Mouse (Mus musculus) heart, adult 2 months (tissue): ENCODE results near the gene Morn4. TPM values are rescaled to one million over a fixed set of nuclear protein-coding genes. Genes with fewer than 3 reads are reported as not detected.

Source experiments
- DNase-seq, 2 experiments: peaks; one replicate each; pipeline ENCODE4 v3.0.0; 2021
- H3K27ac ChIP-seq: fragments of 200-600 bp; 2 replicates; pipeline ENCODE4 v1.8.1; 2022
- H3K27me3 ChIP-seq: fragments of 200-500 bp; 2 replicates; pipeline ENCODE4 v1.6.1; 2012; ENCODE audit warnings: mild to moderate bottlenecking, low read length, inconsistent platforms, mixed read lengths; ENCODE audit not compliant: control insufficient read depth, insufficient read depth
- H3K36me3 ChIP-seq: fragments of 200-500 bp; 2 replicates; pipeline ENCODE4 v1.6.1; 2012; ENCODE audit warnings: low read length, inconsistent platforms; ENCODE audit not compliant: control insufficient read depth, insufficient read depth
- H3K4me1 ChIP-seq: fragments of 200-500 bp; 2 replicates; pipeline ENCODE4 v1.6.1; 2011; ENCODE audit warnings: low read length; ENCODE audit not compliant: control insufficient read depth, insufficient read depth
- H3K4me3 ChIP-seq: fragments of 200-600 bp; 2 replicates; pipeline ENCODE4 v1.8.1; 2022
- H3K79me2 ChIP-seq: fragments of 200-500 bp; replicated peaks from 2 replicates; pipeline ENCODE4 v1.6.1; 2012; ENCODE audit warnings: mild to moderate bottlenecking, inconsistent platforms, low read length, moderate library complexity, mixed read lengths; ENCODE audit not compliant: control insufficient read depth, insufficient read depth
- H3K9ac ChIP-seq: fragments of 200-500 bp; 2 replicates; pipeline ENCODE4 v1.6.1; 2012; ENCODE audit warnings: low read depth, mild to moderate bottlenecking, control low read depth, inconsistent platforms, low read length, mixed read lengths
- CTCF ChIP-seq: fragments of 200-600 bp; IDR thresholded peaks from 2 replicates; pipeline ENCODE4 v1.8.1; 2022; ENCODE audit warnings: antibody characterized with exemption, mild to moderate bottlenecking, moderate library complexity
- EP300 ChIP-seq: fragments of 200-500 bp; IDR thresholded peaks from 2 replicates; pipeline ENCODE4 v1.6.1; 2011; ENCODE audit warnings: low read depth, low read length, control low read depth; ENCODE audit not compliant: insufficient read depth
- POLR2A ChIP-seq: fragments of 200-500 bp; IDR thresholded peaks from 2 replicates; pipeline ENCODE4 v1.6.1; 2011; ENCODE audit warnings: mild to moderate bottlenecking, low read depth, low read length, control low read depth; ENCODE audit not compliant: insufficient read depth
- WGBS: fragments of 180-500 bp; shearing (Covaris S2); methylation state at CpG from one replicate; pipeline ENCODE4 v1.1.7; 2018; 5-methylcytosine and 5-hydroxymethylcytosine counted together
- intact Hi-C: fragments of 180-260 bp; cut with DNase I; formaldehyde crosslinking; loops from one replicate; pipeline ENCODE4 v1.15.1; 2025
- polyA plus RNA-seq: library from polyadenylated mRNA; depleted of rRNA; stranded (reverse); fragments of >200 nt; gene quantifications from 2 replicates; pipeline ENCODE4 v1.2.3, GENCODE M21; 2012
- total RNA-seq, 2 experiments: library from RNA; stranded (reverse); gene quantifications; 2 replicates each; pipeline ENCODE4 v1.2.3; 2021

The Morn4 gene
- total and polyA plus RNA-seq, 3 experiments, result 2.3 to 5.0 (median 2.5) TPM

DNA sequence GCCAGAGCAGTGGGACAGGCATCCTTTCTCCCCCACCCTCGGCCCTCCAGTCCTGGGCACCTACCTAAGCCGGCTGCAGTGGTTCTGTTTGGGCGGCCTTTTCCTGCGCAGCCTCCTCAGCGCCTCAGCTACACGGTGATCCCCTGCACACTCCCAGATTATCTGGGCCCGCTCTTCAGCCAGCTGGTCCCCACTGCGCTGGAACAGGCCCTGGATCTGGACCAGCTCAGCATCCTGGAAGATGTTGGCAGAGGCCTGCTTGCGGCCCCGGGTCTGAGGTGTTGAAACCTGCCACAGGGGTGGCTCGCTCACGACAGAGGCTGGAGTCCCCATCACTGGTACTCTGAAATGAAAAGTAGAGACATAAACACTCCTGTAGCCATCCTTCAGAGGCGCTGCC is 38.5 kb upstream of the Morn4 start:
- Histone ChIP-seq H3K4me3 (no peak overlapping the region), H3K36me3 (no peaks in the 10 kb centered on the region), H3K27ac (no peak overlapping the region), H3K27me3 (no peaks in the 10 kb centered on the region), H3K79me2 (no peaks in the 10 kb centered on the region), H3K4me1 (peaks cover 3% of the 10 kb centered on the region; the same call in 1 of the 2 replicates), H3K9ac (no peak overlapping the region)
- intact Hi-C loops, result no loop called here
- DNase-seq, result no peak
- WGBS, result 78% methylated on average over 13 of the region's 13 CpGs
- no peak for TF ChIP-seq POLR2A
- no peak for TF ChIP-seq CTCF
- no peak for TF ChIP-seq EP300

DNA sequence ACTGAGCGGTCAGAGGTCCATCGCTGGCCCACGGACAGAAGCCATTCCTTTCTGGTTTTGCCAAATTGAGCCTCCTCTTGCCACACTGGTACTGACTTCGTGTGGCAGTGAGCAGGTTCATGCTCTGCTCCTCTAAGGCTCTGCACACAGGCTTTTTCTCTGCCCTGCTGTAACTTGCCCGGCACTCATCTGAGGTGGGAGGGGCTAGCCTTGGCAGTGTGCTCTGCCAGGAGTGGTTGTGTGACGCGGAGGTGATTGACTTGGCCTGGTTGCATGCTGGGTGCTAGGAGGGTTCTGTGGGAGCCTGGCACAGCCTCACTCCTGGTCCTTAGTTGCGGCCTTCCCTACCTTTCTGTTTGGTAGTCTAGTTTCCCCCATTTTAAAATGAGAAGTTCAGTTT is 34.3 kb upstream of the Morn4 start:
- DNase-seq, result no peak
- Histone ChIP-seq H3K9ac (no peak overlapping the region), H3K4me3 (no peak overlapping the region), H3K36me3 (no peaks in the 10 kb centered on the region), H3K27me3 (no peaks in the 10 kb centered on the region), H3K79me2 (no peaks in the 10 kb centered on the region), H3K27ac (no peak overlapping the region), H3K4me1 (no peaks in the 10 kb centered on the region; the same call in 1 of the 2 replicates)
- TF ChIP-seq POLR2A, result no peak
- no peak for TF ChIP-seq CTCF
- TF ChIP-seq EP300, result no peak
- WGBS, result 80% methylated on average over 8 of the region's 8 CpGs
- intact Hi-C loops, result no loop called here

DNA sequence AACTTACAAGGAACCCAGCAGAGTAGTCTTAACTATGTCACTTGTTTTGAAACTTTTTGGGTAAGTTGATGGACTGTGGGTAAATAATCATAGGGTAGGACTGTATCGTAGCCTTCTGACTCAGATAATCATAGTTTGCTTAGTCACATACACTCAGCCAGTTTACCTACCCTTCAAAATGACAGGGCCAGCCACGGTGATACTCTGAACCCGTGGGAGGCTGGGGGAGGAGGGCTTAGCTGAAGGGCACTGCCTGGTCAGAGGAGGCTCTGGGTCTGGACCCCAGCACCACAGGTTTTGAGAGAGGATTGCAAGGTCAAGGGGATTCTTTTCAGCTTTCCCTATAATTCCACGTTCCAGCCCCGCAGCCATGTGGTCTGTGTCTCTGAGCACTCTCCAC is 32.4 kb upstream of the Morn4 start:
- Histone ChIP-seq H3K27me3 (no peaks in the 10 kb centered on the region), H3K79me2 (no peaks in the 10 kb centered on the region), H3K27ac (no peak overlapping the region), H3K4me3 (no peak overlapping the region), H3K4me1 (no peaks in the 10 kb centered on the region), H3K36me3 (no peaks in the 10 kb centered on the region), H3K9ac (no peak overlapping the region)
- TF ChIP-seq CTCF (no peak), EP300 (no peak), POLR2A (no peak)
- 80% methylated on average over 5 of the region's 5 CpGs for WGBS
- no peak for DNase-seq
- intact Hi-C loops, result no loop called here

DNA sequence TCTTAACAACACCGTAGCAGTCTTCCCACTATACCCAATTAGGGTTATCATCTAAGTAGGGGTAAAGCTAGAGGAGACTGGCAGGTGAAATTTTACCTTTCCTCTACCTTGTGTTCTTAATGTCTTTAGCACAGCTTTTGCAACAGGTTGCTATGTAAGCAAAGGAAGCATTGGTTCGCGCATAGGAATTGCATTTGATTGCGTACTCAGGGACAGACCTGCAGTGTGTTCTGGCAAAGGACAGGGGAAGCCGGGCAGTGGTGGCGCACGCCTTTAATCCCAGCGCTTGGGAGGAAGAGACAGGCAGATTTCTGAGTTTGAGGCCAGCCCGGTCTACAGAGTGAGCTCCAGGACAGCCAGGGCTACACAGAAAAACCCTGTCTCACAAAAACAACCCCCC is 32.0 kb upstream of the Morn4 start:
- no peak for TF ChIP-seq POLR2A
- TF ChIP-seq EP300, result no peak
- TF ChIP-seq CTCF, result no peak
- intact Hi-C loops, result no loop called here
- no peak overlapping the region for H3K27ac ChIP-seq
- no peaks in the 10 kb centered on the region for H3K4me1 ChIP-seq
- H3K4me3 ChIP-seq, result no peak overlapping the region
- no peak overlapping the region for H3K9ac ChIP-seq
- no peaks in the 10 kb centered on the region for H3K27me3 ChIP-seq
- no peak for DNase-seq
- no peaks in the 10 kb centered on the region for H3K79me2 ChIP-seq
- WGBS, result 96% methylated on average over 9 of the region's 9 CpGs
- H3K36me3 ChIP-seq, result no peaks in the 10 kb centered on the region

DNA sequence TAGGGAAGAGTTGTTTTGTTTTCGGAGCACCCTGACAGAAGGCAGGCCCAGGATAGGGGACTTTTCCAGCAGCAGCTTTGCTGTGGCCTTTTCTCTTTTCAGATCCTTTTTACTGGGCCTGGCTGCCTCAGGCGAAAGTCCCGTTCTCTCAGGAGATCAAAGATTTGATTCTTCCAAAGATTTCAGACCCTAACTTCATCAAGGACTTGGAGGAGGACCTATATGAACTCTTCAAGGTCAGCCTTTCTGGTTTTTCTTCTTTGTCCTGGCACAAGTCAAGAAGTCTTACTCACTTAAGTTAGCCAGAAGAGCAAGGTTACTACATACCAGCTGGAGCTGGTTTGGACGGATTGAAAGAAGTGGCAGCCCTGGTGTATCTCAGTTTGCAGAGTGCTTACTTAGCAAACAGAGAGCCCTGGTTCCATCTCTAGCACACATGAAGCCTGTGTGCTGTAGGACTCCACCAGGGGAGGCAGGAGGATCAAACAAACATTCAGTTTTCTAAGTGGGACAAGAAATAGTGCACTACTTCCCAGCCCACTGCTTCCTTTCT is 29.7 kb upstream of the Morn4 start:
- Histone ChIP-seq H3K27me3 (no peaks in the 10 kb centered on the region), H3K9ac (no peak overlapping the region), H3K27ac (no peak overlapping the region), H3K4me1 (no peaks in the 10 kb centered on the region), H3K79me2 (no peaks in the 10 kb centered on the region), H3K4me3 (no peak overlapping the region), H3K36me3 (no peaks in the 10 kb centered on the region)
- DNase-seq, result no peak
- intact Hi-C loops, result no loop called here
- WGBS, result 89% methylated on average over 4 of the region's 4 CpGs
- TF ChIP-seq EP300 (no peak), CTCF (no peak), POLR2A (no peak)

DNA sequence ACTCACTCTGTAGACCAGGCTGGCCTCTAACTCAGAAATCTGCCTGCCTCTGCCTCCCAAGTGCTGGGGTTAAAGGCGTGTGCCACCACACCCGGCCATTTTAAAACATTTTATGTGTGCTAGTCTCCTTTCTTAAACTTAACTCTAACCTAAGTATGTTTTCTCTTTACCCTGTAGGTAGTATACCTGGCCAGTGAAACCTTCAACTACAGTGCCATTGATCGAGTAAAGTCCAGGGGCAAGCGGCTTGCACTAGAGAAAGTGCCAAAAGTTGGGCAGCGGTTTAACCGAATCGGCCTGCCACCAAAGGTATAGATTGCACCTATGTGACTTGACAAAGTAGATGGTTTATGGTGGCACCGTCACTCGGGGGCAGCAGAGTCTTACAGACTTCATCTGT is 18.5 kb upstream of the Morn4 start:
- intact Hi-C loops, result no loop called here
- Histone ChIP-seq H3K4me1 (no peaks in the 10 kb centered on the region; the same call in 1 of the 2 replicates), H3K4me3 (no peak overlapping the region), H3K9ac (no peak overlapping the region), H3K79me2 (0 out of 2 replicates have a peak, but pooled peaks cover 2% of the 10 kb centered on the region), H3K27ac (no peak overlapping the region), H3K36me3 (no peaks in the 10 kb centered on the region), H3K27me3 (no peaks in the 10 kb centered on the region)
- TF ChIP-seq CTCF, result no peak
- no peak for TF ChIP-seq EP300
- TF ChIP-seq POLR2A, result no peak
- no peak for DNase-seq
- WGBS, result 94% methylated on average over 9 of the region's 9 CpGs
